ENCODE assay signal across 13 mouse cellular contexts in the genomic region with DNA sequence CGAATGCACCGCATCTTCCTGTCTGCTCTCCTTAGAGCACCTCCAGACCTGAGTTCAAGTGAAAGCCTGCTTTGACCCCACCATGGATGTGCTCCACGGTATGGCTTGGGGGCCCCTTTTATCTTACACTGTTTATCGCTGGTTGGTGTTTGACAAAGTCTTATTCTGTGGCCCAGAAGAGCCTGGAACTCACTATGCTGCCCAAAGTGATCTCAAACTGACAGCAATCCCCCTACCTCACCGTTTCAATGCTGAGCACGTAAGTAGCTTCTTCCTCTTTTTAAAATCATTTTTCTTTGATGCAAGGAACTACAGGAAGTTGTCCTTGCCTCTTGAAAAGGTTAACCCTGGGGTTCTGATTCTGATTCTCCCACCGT.
DNase-seq lines count a peak whose midpoint lies in the region; TF ChIP-seq lines count a peak whose summit lies in the region.
"Had no signal": no experiment of that assay in that cellular context is flagged by ENCODE, and none has a peak within 500 bp of the region (broad histone marks: within the 10 kb centered on the region; RNA-seq: fewer than 3 reads in every experiment).

No protein-coding gene starts in this region.

- H3K4me1 ChIP-seq in spleen, adult 2 months (ENCODE audit: control insufficient read depth, insufficient read depth, insufficient read length), result no peaks in the 10 kb centered on the region; the same call in 1 of the 2 replicates
- H3K4me1 ChIP-seq in limb, embryonic 10.5 days, result peaks cover 12% of the 10 kb centered on the region
- H3K4me1 ChIP-seq: forebrain, embryonic 12.5 days; midbrain, embryonic 10.5 days; neural tube, embryonic 12.5 days had no signal

- no peaks in the 10 kb centered on the region for H3K79me2 ChIP-seq in macrophage (ENCODE audit: inconsistent target)

- no peak for DNase-seq in spleen, adult 2 months (ENCODE audit: low read depth in 1 of 2, low spot score in 2 of 2)
- DNase-seq in spleen, adult 18-20 months, result no peak
- DNase-seq in limb, embryonic 10.5 days (ENCODE audit: low spot score), result no peak
- no peak for DNase-seq in heart, adult 9 months (ENCODE audit: low spot score in 2 of 2)
- DNase-seq in spleen, postnatal 36 days (ENCODE audit: low spot score in 2 of 2), result no peak
- no peak for DNase-seq in urinary bladder, postnatal 14 days (ENCODE audit: low spot score)
- no peak for DNase-seq in cerebellum, postnatal 4 days (ENCODE audit: low spot score in 2 of 2)
- DNase-seq: right cerebral cortex, postnatal 14 days had no signal

- TF ChIP-seq POLR2A in spleen, adult 2 months (IDR thresholded peaks at IDR 0.05; ENCODE audit: low read depth, low read length), result no peak

- no peak overlapping the region for H3K4me3 ChIP-seq in spleen, adult 2 months (ENCODE audit: extremely low read depth, insufficient read depth, insufficient read length)
- no peak overlapping the region for H3K4me3 ChIP-seq in limb, embryonic 10.5 days
- no peak overlapping the region for H3K4me3 ChIP-seq in macrophage (ENCODE audit: inconsistent target)
- H3K4me3 ChIP-seq: forebrain, embryonic 12.5 days; midbrain, embryonic 10.5 days; neural tube, embryonic 12.5 days had no signal

- no peaks in the 10 kb centered on the region for H3K27me3 ChIP-seq in spleen, adult 2 months (ENCODE audit: control insufficient read depth, insufficient read depth, low read length)
- no peaks in the 10 kb centered on the region for H3K27me3 ChIP-seq in limb, embryonic 10.5 days (ENCODE audit: low read depth, poor library complexity, severe bottlenecking)
- H3K27me3 ChIP-seq: forebrain, embryonic 12.5 days; neural tube, embryonic 12.5 days had no signal

- H3K9me3 ChIP-seq in limb, embryonic 10.5 days (replicated peaks), result no peaks in the 10 kb centered on the region
- H3K9me3 ChIP-seq: forebrain, embryonic 12.5 days; midbrain, embryonic 10.5 days; neural tube, embryonic 12.5 days had no signal

- 0 out of 2 replicates have a peak overlapping the region, but pooled peaks have one; percentile 10 for H3K27ac ChIP-seq in spleen, adult 2 months (ENCODE audit: insufficient read depth, low read length)
- H3K27ac ChIP-seq in limb, embryonic 10.5 days, result 0 out of 2 replicates have a peak overlapping the region, but pooled peaks have one; percentile 31
- peak overlapping the region; percentile 40 for H3K27ac ChIP-seq in macrophage
- H3K27ac ChIP-seq: forebrain, embryonic 12.5 days; kidney, postnatal 0 days; midbrain, embryonic 10.5 days; neural tube, embryonic 12.5 days had no signal

- H3K36me3 ChIP-seq in spleen, adult 2 months (ENCODE audit: control insufficient read depth, insufficient read depth, low read length), result no peaks in the 10 kb centered on the region
- H3K36me3 ChIP-seq in limb, embryonic 10.5 days, result no peaks in the 10 kb centered on the region
- H3K36me3 ChIP-seq in macrophage (ENCODE audit: inconsistent target), result no peaks in the 10 kb centered on the region
- H3K36me3 ChIP-seq: forebrain, embryonic 12.5 days; midbrain, embryonic 10.5 days; neural tube, embryonic 12.5 days had no signal

- no peak for TF ChIP-seq CTCF in spleen, adult 2 months (IDR thresholded peaks at IDR 0.05; ENCODE audit: extremely low read depth, insufficient read depth, insufficient read length, insufficient replicate concordance)

- 29% methylated on average over 7 of the region's 7 CpGs for WGBS in spleen, adult 2 months
- 80% methylated on average over 7 of the region's 7 CpGs for WGBS in limb, embryonic 10.5 days
- WGBS in macrophage (ENCODE audit: missing documents), result 39% methylated on average over 7 of the region's 7 CpGs
